Mouse (Mus musculus) urinary bladder, postnatal 36 days (tissue): ENCODE results near the gene Stk10.

Experiments
- DNase-seq, 2 experiments: peaks; one replicate each; pipeline ENCODE4 v3.0.0; 2022; ENCODE audit warnings: low spot score in 2 of 2, mixed read lengths in 1 of 2

Stk10 gene

DNA sequence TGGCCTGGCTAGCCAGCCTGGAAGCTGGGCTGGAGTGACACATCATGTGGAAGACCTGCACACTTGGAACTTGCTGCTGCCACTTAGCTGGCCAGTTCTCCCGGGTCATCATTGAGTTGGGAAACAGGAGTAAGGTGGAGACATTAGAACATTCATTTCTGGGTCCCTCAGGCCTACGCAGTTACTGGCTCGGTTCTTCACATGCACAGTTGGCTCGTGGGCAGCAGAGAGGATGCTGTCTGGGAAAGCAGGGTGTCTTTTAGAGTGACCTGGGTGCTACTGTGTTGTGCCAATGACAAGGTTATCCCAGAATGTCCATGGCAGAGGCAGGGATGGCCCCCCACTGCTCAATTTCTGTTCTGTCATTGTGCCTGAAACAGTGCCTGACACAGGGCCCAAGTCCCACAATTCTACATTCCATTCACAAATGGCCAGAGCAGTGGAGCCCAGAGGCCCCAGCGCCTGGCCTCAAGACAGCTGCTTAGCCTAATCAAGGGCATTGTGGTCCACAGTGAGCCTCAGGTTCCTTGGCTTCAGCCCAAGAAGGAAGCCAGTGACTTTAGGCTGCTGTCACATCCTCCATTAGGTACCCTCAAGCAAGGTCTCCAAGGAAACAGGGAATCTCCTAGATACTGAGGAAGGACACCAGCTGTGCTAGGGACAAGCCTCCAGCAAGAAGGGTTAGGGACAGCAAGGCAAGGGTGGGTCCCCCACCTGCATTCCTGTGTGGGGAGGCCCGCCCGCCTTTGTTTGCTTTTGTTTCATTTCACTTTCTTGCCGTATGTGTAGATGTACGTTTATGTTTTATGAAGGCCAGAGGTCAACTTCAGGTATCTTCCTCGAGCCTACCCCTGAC is 34.1 kb downstream of the Stk10 start:
- DNase-seq = no peak

DNA sequence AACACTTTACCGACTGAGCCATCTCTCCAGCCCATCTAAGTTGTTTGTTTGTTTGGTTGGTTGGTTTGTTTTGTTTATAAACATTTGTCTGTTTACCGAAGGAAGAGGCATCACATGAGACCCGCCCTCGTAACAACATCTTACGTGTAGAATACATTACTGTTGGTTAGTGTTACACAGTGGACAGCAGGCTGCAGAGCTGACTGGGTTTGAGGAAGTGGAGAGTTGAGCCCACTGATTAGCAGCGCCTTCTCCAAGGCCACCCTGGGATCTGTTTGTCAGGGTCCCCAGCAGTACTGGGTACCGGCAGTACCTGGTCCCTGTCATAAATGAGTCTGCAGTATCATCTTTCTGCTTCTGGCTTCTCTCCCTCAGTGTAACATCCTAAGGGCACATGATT is 35.0 kb downstream of the Stk10 start:
- no peak for DNase-seq

DNA sequence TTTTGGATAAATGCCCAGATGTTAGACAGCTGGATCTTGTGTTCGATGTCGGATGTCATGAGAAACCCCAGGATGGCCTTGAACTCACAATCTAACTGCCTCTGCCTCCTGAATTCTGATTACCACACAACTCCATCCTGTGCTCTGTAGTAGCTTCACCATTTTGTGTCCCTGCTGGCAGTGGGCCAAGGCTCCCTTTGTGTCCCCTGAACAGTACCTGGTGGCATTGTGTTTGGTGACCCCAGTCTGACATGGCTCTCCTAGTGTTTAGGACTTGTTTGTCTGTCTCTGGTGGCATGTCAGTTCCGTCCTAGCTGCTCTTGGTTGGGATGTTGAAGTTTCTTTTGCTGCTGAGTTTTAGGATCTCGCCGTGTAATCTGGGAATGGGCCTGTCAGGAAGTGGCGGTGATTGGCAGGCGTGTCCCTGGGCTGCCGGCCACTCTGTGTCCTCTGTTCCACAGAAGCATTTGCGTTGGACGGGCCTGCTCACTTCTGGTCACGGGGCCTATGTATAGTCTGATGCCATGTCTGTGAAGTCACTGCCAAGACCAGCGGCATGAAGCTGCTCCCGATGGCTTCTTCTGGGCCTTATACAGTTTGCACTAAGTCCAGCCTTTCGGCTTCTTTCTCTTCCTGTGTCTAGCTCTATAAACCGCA is 35.7 kb downstream of the Stk10 start:
- no peak for DNase-seq

DNA sequence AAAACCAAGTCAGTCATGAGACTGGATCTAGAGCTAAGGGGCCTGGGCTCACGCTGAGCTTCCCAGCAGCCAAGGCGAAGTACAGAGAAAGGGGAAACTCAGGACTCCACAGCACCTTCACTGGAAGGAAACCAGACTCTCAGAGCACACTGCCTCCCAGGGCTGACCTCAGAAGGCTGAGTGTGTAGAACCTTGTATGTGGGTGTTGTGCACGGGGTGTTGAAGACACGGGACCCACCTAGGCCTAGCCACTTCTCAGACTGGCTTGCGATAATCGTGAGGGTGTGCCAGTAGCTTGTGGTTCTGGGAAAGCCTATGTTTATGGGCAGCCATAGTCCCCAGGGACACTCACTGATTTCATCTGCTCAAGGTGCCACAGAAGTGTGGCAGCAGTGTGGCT is 38.0 kb downstream of the Stk10 start:
- DNase-seq = no peak

DNA sequence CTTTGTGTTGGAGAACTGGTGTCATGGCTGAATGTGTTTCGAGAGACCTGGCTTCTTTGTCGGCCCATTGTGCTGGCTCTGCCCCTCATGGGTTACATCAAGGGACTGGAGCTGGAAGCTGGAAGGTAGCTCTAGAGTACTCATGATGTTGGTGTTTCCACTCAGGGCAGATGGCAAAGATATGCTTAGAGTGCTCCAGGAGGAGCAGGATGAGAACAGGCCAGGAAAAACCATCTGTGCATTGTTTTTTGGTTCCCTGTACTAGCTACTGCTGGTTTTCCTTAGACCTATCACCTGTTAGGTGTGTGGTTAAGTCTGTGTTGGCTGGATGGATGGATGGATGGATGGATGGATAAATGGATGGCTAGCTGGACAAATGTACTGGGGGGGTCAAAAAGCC is 40.6 kb downstream of the Stk10 start:
- DNase-seq = no peak

DNA sequence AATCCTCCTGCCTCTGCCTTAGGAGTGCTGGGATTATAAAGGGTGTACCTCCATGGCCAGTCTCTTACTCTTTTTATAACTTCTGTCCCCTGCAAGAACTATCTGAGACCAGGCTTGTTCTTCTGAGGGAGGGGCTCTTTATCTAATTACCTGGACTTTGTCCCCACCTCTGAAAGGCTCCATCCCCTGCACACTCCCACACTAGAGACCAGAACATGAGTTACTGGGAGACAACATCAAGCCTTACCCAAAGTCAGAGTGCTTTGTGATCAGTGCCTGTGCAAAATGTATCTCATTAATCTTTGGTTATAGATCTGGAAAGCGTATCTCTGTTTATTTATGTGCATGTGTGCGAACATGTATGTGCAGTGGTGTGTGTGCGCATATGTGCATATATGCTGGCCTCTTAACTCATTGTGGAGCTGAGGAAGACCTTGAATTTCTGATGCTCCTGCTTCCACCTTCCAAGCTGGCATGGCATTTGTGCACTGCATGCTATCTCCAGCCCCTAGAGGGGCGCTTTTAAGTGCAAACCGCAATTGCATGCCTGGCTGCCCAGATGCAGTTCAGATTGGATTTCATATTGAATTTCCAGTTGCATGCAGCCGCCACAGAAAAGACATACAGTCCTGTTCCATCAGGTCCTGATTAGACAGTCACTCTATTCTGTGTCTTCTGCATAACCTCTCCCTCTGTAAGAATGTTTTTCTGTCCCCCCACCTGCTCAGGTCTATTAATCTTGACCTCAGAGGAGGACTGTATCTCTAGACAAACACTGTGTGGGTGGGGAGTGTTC is 43.1 kb downstream of the Stk10 start:
- no peak for DNase-seq

DNA sequence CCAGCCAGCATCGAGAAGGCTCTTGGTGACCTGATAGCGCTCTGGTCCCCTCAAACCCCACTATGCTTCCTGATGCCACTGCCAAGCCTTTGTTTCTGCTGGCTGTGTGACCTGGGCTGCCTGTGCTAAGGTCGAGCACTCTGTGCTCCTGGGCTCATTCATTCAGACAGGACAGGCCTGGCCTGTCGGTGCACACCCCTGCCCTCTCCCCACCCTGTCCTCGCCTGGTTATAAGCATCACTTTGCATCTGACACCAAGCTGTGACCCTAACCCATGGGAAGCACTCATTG is 43.6 kb downstream of the Stk10 start:
- no peak for DNase-seq

DNA sequence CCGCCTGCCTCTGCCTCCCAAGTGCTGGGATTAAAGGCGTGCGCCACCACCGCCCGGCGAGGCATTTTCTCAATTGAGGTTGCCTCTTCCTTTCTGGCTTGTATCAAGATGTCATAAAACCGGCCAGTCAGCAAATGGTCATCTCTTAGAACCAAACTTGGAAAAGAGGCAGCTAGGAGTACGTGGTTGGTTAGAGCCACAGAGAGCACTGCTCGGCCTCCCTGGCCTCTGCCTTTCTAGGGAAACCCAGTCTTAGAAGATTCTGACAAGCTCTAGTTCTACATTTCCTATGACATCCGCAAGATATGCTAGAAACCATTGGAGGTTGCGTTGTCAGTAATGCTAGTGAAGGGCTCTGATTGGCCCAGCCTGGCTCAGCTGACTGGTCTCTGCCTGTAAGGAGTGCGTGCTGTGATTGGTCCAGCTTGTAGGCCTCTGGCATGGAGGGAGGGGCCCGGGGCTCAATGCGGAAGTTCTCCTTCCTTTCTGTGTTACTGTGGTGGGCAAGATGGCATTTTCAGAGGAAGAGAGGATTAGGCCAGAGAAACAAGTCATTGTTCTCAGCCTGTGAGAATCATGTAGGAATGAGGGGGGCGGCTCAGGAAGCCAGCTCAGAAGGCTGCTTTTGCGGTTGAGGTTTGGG is 47.3 kb downstream of the Stk10 start:
- DNase-seq = no peak

DNA sequence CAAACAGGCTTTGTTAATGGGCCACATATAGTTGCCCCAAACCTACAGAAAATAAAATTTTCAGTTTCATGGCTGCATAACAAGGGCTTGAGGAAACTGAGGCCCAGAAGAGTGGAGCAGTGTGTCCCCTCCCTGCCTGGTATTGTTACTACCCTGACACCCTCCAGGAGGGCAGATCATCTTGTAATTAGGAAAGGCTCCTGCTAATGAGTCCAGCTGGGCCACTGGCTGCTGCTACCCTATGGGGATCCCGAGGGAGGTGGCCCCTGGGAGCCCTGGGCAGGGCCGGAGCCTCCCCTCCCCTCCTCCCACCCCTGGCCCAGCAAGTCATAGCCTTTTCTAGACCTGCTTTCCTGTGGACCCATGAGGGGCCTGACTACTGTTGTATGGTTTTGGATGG is 47.9 kb downstream of the Stk10 start:
- no peak for DNase-seq

DNA sequence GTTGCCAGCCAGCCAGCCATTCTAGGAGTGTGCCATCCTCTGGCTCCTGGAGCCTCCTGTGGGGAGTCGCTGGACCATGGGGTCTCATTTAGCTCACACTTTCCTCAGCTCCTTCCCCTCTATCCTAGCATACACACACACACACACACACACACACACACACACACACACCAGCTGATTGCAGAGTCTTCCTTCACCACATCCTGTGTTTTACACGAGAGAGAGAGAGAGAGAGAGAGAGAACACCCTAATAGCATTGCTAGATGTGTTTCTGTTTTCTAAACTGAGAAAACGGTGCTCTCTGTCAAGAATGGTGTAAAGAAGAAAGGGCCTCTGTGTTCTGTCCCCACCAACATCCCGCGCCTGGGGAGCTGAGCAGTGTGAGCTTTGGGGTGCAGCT is 49.7 kb downstream of the Stk10 start:
- DNase-seq = no peak

DNA sequence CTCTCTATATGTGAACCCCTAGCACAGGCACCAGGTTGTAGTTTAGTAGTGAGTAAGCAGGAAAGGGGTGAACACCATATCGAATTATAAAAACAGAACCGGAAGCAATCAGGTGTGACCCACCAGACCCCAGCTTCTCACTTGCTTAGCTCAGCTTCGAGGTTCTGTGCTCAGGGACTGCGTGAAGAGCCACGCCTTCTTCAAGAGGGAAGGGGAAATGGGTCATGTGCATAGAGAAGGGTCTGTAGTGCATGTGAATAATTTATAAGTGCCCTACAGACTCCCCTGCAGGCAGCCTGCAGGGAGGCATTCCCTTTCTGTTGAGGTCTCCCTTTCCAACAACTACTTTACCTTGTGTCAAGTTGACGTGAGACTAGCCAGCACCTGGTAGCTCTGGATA is 52.9 kb downstream of the Stk10 start:
- DNase-seq = no peak

DNA sequence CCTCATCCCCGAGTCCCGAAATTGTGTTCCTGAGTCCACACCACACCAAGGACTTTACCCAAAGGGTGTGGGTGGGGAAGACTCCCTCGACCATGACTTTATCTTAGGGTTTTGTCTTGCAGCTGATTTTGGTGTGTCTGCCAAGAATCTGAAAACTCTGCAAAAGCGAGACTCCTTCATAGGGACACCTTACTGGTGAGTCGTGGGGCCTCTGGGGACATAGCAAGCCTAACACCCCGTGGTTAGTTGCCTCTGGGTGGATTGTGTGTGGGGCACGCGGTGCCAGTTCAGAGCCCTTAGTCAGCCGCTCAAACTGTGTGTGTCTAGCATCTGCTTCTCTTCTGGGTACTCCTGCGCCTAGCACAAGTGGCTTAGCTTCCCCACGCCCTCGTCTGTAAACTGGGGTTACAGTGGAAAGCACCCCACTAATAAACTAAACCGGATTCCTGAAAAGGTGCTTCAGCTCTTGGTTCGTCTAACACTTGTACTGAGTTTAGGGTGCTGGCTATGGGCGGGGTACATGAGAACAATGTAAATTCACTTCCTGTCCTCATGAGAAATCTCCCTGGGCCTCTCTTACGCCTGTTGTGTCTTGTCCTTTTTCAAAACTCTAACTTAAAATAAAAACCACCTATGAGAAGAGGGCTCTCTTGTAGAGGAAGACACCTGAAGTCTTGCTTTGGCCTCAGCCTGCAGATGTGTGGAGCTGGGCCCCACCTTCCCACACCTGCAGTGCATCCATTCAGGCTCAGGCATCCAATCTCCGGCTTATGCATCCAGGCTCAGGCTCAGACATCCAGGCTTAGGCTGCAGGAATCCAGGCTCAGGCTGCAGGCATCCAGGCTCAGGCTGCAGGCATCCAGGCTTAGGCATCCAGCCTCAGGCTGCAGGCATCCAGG is 54.3 kb downstream of the Stk10 start:
- DNase-seq = no peak

DNA sequence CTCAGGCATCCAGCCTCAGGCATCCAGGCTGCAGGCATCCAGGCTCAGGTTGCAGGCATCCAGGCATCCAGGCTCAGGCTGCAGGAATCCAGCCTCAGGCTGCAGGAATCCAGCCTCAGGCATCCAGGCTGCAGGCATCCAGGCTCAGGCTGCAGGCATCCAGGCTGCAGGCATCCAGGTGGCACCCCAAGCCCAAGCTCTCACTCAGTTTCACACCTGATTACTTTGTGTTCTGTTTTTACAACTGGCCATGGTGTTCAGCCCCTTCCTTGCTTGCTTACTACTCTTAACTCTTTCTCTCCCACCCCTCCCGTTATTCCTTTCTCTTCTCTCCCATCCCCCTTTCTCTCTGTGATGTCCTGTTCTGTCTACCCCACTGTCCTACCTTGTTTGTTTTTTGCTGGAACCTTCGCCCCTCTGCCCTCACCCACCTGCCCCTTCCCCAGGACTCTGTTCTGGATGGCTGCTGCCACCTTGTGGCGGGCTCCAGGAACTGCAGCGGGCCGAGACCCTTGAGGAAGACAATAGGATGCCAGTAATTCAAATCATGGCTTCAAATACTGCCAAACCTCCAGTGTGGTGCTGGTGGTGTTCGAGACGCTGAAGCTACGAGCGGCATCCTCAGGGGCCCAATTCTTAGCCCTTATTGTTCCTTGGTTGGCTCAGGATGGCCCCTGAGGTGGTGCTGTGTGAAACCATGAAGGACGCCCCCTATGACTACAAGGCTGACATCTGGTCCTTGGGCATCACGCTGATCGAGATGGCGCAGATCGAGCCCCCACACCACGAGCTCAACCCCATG is 55.2 kb downstream of the Stk10 start:
- DNase-seq = peak; percentile 50 to 59

DNA sequence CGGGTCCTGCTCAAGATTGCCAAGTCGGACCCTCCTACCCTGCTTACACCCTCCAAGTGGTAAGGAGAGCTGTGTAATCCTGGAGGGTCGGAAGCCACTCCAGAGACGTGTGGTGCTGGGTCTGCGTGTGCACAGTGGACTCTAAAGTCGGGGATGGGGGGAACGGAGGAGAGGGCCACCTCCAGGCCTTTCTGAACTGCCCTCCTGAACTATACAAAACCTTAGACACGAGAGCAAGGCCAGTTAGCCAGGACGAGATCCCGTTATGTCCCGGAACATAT is 55.7 kb downstream of the Stk10 start:
- no peak for DNase-seq

DNA sequence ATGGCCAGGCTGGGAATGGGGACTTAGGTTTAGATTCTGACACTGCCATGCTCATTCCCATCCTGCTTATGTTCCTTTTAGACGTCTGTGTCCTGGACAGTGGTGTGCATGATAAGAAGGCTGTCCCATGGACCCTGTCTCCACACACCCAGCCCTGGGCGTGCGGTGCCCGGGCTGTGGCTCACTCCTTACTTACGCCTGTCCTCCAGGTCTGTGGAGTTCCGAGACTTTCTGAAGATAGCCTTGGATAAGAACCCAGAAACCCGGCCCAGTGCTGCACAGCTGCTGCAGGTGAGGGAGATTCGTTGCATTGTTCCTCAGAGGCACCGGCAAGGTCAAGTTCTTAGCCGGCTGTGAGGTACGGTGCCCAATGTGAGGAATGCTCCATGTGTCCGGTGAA is 56.1 kb downstream of the Stk10 start:
- no peak for DNase-seq

DNA sequence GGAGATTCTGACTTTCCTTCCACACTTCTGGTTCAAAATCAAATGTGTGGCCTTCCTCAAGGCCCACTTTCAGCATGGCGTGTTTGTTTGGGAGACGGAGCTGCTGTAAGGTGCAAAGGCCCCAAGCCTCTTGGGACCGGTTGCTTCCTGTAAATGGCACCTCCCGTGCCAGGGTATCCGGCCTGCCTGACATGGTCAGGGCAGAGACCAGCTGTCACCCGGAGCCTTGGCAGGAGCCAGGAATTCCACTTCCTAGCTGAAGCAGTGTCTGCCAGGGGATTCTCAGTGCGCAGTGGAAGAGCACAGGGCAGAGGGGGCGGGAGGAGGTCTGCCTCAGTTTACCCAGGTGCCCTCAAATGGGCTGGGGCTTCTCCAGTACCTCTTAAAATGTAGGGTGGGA is 56.7 kb downstream of the Stk10 start:
- DNase-seq = no peak

DNA sequence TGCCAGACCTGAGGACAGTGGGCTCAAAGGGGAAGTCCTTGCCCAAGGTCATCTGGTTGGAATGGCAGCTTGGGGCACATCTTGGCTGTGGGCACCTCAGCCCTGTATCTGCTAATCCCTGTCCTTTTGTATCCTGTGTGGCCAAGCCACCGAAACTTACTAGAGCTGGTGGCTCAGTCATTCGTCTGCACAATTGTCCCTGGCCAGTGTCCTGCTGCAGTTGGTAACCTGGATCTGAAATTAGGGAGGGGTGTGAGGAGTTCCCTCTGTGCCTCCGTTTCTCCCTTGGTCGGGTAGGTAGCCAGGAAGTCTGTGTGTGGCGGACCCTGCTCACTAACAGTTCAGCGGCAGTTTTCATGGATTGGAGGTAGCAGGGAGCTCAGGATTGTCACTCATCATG is 57.1 kb downstream of the Stk10 start:
- no peak for DNase-seq

DNA sequence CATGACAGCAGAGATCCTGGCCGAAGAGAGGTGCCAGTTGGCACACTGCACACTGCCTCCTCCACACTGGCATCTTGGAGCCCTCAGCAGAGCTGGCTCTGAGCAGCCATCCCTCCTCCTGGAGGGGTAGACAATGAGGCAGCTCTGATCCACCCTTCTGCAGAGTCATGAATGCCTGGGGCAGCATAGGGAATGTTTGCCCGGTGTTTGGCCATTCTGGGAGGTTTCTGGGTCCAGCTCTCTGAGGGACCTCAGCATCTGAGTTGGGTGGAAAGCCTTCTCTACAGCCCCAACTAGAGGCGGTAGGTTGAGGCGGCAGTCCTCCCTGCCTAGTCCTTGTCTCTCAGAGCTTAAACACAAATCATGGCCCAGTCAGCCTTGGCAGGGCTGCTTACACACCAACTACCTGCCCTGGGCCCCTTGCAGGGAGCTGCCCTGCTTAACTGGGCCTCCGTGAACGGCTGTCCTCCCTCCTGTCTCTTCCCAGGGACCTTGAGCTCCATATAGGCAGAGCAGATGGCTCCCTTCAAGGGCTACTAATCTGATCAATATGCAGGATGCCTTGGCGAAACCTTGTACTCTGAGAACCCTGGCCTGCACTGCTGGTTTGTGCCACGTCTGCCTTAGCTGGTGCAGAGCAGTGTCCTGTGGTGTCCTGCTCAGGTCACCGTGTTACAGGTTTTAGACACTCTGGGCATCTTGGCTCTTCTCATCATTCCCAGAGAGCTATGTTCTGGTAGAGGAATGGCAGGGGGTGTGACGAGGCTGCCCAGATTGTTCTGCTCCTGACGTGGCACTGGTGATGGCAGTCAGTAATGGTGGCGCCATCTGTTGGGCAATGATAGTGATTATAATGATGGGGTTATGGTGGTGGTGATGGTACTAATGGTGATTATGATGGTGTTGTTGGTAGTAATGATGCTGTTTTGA is 59.1 kb downstream of the Stk10 start:
- no peak for DNase-seq

DNA sequence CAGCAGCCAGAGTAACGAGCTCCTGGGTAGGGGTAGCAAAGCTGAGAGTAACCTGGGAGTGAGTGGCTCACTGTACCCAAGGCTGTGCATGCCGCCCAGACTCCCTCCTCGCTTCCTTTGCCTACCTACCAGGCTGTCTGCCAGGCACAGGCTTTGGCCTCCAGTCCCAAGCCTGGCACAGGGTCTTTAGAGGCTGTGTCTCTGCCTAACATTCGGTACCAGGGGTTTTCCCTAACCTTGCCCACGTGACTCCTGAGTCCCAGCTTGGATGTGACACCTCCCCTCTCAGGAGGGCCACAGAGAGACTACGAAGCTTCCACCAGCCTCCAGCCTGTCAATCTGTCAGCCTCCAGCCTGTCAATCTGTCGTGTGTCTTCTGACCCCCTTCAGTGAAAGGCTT is 60.0 kb downstream of the Stk10 start:
- no peak for DNase-seq

DNA sequence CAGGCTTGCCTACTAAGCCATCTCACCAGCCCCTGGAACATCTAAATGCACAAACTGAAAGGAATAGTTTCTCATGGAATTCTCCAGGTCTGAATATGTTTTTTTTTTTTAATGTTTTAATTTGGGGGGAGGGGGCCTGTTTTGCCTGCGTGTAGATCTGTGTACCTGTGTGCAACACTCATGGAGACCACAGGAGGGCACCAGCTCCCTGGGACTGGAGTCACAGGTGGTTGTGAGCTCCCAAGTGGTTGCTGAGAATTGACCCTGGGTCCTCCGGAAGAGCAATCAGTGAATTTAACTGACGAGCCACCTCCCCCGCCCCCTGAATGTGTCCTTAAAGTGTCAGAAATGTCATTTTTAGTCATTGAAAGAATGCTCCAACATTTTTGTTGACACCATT is 61.0 kb downstream of the Stk10 start:
- DNase-seq = no peak
